Mouse (Mus musculus): Measurements from ENCODE around the gene Drd3. TPM values are rescaled to one million over a fixed set of nuclear protein-coding genes. Genes with fewer than 3 reads are reported as not detected.

Gene Drd3
- polyA plus RNA-seq, 1 experiment from 2014 or later: not detected

GRCm38 (mm10) chr16:43869805-43870204 is 116.0 kb downstream of the Drd3 start:
- ATAC-seq: no peak

GRCm38 (mm10) chr16:43871419-43871818 is 117.6 kb downstream of the Drd3 start:
- H3K4me3 ChIP-seq (ENCODE audit: low read length): no peak overlapping the region
- no peak for ATAC-seq
- no peak overlapping the region for H3K4me2 ChIP-seq (ENCODE audit: low read depth, low read length)
- 84% methylated on average over 7 of the region's 7 CpGs for WGBS
- H3K9me3 ChIP-seq (ENCODE audit: control insufficient read depth, low read length): no peaks in the 10 kb centered on the region
- no peaks in the 10 kb centered on the region for H3K27me3 ChIP-seq (replicated peaks; ENCODE audit: control insufficient read depth, insufficient read depth, low read length)
- peaks cover 11% of the 10 kb centered on the region; the same call in 1 of the 2 replicates for H3K36me3 ChIP-seq (ENCODE audit: control insufficient read depth, insufficient read depth, low read length)
- H3K4me1 ChIP-seq (ENCODE audit: control insufficient read depth, insufficient read depth, low read length): no peaks in the 10 kb centered on the region
- no peak overlapping the region for H3K9ac ChIP-seq (ENCODE audit: low read depth, low read length)
- no peak overlapping the region for H3K27ac ChIP-seq (ENCODE audit: low read length)

More at GRCm38 (mm10) chr16:43869805-43870204, 116.0 kb downstream of the Drd3 start:
- Histone ChIP-seq H3K9me3 (ENCODE audit: control insufficient read depth, low read length) (no peaks in the 10 kb centered on the region), H3K4me2 (ENCODE audit: low read depth, low read length) (no peak overlapping the region), H3K27me3 (replicated peaks; ENCODE audit: control insufficient read depth, insufficient read depth, low read length) (no peaks in the 10 kb centered on the region), H3K27ac (ENCODE audit: low read length) (no peak overlapping the region), H3K4me1 (ENCODE audit: control insufficient read depth, insufficient read depth, low read length) (no peaks in the 10 kb centered on the region), H3K9ac (ENCODE audit: low read depth, low read length) (no peak overlapping the region), H3K36me3 (ENCODE audit: control insufficient read depth, insufficient read depth, low read length) (0 out of 2 replicates have a peak, but pooled peaks cover 9% of the 10 kb centered on the region), H3K4me3 (ENCODE audit: low read length) (no peak overlapping the region)

Small RNAs within 50 kb of the gene (microRNA-seq; reads per million reads assigned to microRNA genes)
- gene Gm25996: not detected

Other genes with a start within 250 kb of the Drd3 start
- gene Tigit, start 89.9 kb upstream of the Drd3 start, polyA plus RNA-seq (2015; fragmentation: Nextera tagmentation; extraction: Ambion mirVana): not detected in 2 replicates
- gene Ccdc191, start 135.8 kb downstream of the Drd3 start, polyA plus RNA-seq (2015; fragmentation: Nextera tagmentation; extraction: Ambion mirVana): 9.9 and 11.7 TPM in 2 replicates
- gene Qtrt2, start 172.8 kb downstream of the Drd3 start, polyA plus RNA-seq (2015; fragmentation: Nextera tagmentation; extraction: Ambion mirVana): 15.5 and 17.9 TPM in 2 replicates
- gene Zdhhc23, start 225.8 kb downstream of the Drd3 start, polyA plus RNA-seq (2015; fragmentation: Nextera tagmentation; extraction: Ambion mirVana): 1.9 and 2.1 TPM in 2 replicates

Data from intestine, embryonic 16.5 days (tissue).